Mouse (Mus musculus) ES-Bruce4 (cell line): ENCODE measurements around the gene Dnajb12. TPM values are rescaled to one million over a fixed set of nuclear protein-coding genes. Genes with fewer than 3 reads are reported as not detected.
A peak's percentile ranks its signal among the peaks of the same experiment; 100 is the strongest.

ENCODE experiments used
- H3K27ac ChIP-seq: 2 replicates; pipeline ENCODE4 v1.5.1; 2012; ENCODE audit warnings: low read length, inconsistent platforms; ENCODE audit not compliant: insufficient read depth
- H3K27me3 ChIP-seq: 2 replicates; pipeline ENCODE4 v1.6.1; 2012; ENCODE audit warnings: mild to moderate bottlenecking, low read length, inconsistent platforms; ENCODE audit not compliant: control insufficient read depth, poor library complexity, insufficient read depth, severe bottlenecking
- H3K36me3 ChIP-seq: 2 replicates; pipeline ENCODE4 v1.6.1; 2012; ENCODE audit warnings: inconsistent platforms, mild to moderate bottlenecking, low read length, moderate library complexity; ENCODE audit not compliant: control insufficient read depth, poor library complexity, insufficient read depth, severe bottlenecking
- H3K4me1 ChIP-seq: one replicate; pipeline ENCODE4 v1.8.1; 2011; ENCODE audit warnings: low read length; ENCODE audit not compliant: control insufficient read depth, insufficient read depth
- H3K4me3 ChIP-seq: 2 replicates; pipeline ENCODE4 v1.5.1; 2011; ENCODE audit warnings: low read depth, mild to moderate bottlenecking, low read length
- H3K9ac ChIP-seq: 2 replicates; pipeline ENCODE4 v1.6.1; 2012; ENCODE audit warnings: low read depth, mild to moderate bottlenecking, inconsistent platforms; ENCODE audit not compliant: poor library complexity, severe bottlenecking
- H3K9me3 ChIP-seq: replicated peaks from 2 replicates; pipeline ENCODE4 v1.6.1; 2012; ENCODE audit warnings: mild to moderate bottlenecking, low read length, inconsistent platforms; ENCODE audit not compliant: control insufficient read depth, poor library complexity, insufficient read depth, severe bottlenecking
- CTCF ChIP-seq: IDR thresholded peaks from one replicate; pipeline ENCODE4 v1.8.1; 2011; ENCODE audit warnings: low read depth, low read length
- EP300 ChIP-seq: IDR thresholded peaks from 2 replicates; pipeline ENCODE4 v1.6.1; 2011; ENCODE audit warnings: low read depth, low read length; ENCODE audit not compliant: insufficient read depth
- POLR2A ChIP-seq: IDR thresholded peaks from one replicate; pipeline ENCODE4 v1.8.1; 2011; ENCODE audit warnings: low read length; ENCODE audit not compliant: insufficient read depth
- polyA plus RNA-seq: library from polyadenylated mRNA; stranded (reverse); fragments of >200 nt; gene quantifications from 2 replicates; pipeline ENCODE4 v1.2.4, GENCODE M21; 2011; ENCODE audit warnings: low read depth; ENCODE audit not compliant: missing spikeins, insufficient read depth, insufficient read length

The Dnajb12 gene
- polyA plus RNA-seq, 1 experiment: 29.3 TPM

DNA sequence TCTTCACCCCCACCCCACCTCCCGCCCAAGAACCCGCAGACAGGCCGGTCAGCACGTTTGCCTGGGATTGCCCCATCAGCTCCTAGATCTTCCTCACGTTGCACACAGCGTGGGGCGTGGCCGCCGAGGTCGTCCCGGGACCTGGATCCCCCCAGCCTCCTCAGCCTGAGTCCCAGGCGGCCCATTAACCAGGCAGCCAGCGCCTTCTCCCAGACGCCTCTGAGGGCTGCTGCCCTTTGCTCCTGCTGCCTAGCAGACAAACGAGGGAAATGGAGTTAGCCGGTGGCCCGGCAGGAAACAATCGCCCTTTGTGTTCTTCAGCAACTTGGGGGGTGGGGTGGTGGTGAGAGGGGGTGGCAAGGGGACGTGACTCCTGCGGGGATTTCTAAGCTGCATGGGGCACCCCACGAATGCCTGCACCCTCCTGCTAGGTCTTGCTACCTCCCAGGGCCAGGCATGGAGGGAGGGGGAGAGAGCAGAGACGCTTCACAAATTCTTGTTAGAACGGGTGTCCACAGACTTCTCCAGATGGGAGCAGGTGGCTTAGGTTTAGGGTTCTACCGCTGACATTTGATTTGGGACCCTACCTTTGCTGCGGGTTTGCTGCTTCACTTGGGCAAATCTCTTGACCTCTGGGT lies 32.3 kb downstream of the Dnajb12 start:
- Histone ChIP-seq H3K9me3 (no peaks in the 10 kb centered on the region), H3K27me3 (no peaks in the 10 kb centered on the region), H3K36me3 (no peaks in the 10 kb centered on the region), H3K4me3 (peak overlapping the region; percentile 16), H3K4me1 (peaks cover 15% of the 10 kb centered on the region), H3K27ac (no peak overlapping the region), H3K9ac (peak overlapping the region; percentile 20)
- TF ChIP-seq CTCF: no peak
- no peak for TF ChIP-seq POLR2A
- TF ChIP-seq EP300: no peak; the same call in none of the 2 replicates

DNA sequence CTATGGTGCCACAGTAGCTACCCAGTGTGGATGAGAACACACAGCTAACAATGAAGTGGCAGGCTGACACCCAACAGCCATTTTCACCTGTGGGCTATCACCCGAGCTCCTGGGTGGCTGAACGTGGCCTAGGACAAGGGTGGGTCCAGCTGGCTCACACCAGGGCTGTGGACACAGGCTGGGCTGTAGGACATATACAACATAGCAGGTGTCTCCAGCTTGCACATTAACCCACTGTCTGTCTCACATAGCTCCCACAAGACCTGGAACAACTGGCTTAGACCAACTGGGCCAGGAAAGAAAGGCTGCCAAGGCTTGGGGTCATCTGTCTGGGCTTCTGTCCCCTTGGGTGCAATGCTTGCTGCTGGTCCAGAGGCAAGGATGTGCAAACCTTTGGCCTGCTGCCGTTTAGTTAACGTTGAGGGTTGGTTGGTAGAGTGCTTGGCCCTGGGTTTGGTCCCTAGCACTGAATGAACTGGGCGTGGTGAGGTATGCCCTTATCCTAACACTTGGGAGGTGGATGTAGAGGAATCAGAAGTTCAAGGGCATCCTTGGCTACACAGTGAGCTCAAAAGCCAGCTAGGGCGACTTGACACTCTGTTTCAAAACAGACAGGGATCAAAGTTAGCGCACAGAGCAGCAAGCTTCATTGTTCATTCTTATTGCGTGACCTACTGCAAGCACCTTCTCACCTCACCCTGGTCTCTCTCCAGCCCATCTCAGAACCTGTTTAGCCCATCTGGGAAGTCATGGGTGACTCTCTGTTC lies 36.0 kb downstream of the Dnajb12 start:
- Histone ChIP-seq H3K27ac (0 out of 2 replicates have a peak overlapping the region, but pooled peaks have one; percentile 16), H3K9ac (no peak overlapping the region), H3K4me3 (no peak overlapping the region), H3K36me3 (no peaks in the 10 kb centered on the region), H3K27me3 (no peaks in the 10 kb centered on the region), H3K4me1 (peaks cover 12% of the 10 kb centered on the region), H3K9me3 (no peaks in the 10 kb centered on the region)
- TF ChIP-seq CTCF (no peak), POLR2A (no peak), EP300 (no peak)

DNA sequence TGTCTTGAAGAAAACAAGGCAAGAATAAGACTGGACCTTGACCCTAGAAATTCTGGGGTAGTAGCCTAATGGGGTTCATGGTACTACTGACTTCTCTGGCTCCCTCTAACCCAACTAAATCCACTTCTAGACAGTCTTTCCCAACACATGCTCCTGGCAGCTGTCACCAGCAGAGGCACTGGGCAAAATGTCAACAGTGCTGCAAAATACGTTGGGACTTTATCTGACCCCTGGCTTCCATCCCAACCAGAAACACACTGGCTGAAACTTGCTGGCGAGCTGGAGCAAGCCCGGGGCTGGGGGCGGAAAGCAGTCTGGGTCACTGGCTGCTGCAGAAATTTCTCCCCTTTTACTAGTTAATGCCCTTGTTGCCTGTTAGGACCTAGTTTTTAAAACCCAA lies 36.8 kb downstream of the Dnajb12 start:
- Histone ChIP-seq H3K27me3 (no peaks in the 10 kb centered on the region), H3K9ac (peak overlapping the region; percentile 56; the same call in 1 of the 2 replicates), H3K9me3 (no peaks in the 10 kb centered on the region), H3K36me3 (no peaks in the 10 kb centered on the region), H3K27ac (peak overlapping the region; percentile 27), H3K4me3 (no peak overlapping the region), H3K4me1 (peaks cover 12% of the 10 kb centered on the region)
- no peak for TF ChIP-seq EP300
- TF ChIP-seq POLR2A: no peak
- no peak for TF ChIP-seq CTCF

DNA sequence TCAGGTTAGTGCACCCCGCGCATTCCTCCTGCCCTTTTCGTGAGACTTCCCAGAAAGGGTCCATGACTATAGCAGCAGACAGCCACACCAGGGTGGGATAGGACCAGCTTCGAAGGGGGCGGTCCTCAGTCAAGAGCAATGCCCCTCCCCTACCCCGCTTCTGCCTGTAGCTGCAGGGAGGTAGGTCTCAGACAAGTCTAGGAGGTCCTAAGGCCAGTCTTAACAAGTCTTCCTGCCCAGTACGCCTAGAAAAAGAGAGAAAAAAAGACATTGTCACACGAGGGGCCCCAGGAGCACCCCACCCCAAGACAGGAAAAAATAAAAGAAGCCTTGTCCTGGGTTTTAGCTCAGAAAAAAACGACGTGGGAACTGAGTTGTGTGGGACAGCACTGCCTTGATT lies 37.3 kb downstream of the Dnajb12 start:
- TF ChIP-seq POLR2A (peak; percentile 65), EP300 (peak; percentile 56; the same call in 1 of the 2 replicates), CTCF (no peak)
- Histone ChIP-seq H3K4me1 (peaks cover 12% of the 10 kb centered on the region), H3K36me3 (no peaks in the 10 kb centered on the region), H3K4me3 (peak overlapping the region; percentile 7; the same call in 1 of the 2 replicates), H3K27me3 (no peaks in the 10 kb centered on the region), H3K27ac (peak overlapping the region; percentile 73; the same call in 1 of the 2 replicates), H3K9ac (peak overlapping the region; percentile 56; the same call in 1 of the 2 replicates), H3K9me3 (no peaks in the 10 kb centered on the region)

DNA sequence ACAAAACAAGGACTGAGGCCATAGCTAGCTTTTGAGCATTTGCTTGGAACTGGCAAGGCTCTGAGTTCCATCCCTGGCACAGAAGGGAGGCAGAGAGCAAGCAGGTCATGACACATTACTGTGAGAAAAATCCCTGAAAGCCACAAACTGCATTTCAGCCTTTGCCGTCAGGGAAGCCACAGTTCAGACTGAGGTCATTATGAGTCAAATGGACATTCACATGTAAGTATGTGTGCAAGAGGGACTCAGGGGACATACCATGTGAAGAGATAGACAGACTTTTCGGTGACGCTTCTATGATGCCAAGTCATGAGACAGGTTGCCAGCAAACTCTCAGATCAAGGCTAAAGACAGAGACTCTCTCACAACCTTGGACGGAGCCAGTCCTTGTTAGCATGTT lies 38.8 kb downstream of the Dnajb12 start:
- H3K4me1 ChIP-seq: peaks cover 8% of the 10 kb centered on the region

More for the DNA sequence above, 38.8 kb downstream of the Dnajb12 start:
- no peak overlapping the region for H3K4me3 ChIP-seq
- no peaks in the 10 kb centered on the region for H3K9me3 ChIP-seq
- no peaks in the 10 kb centered on the region for H3K27me3 ChIP-seq
- no peak overlapping the region for H3K27ac ChIP-seq
- no peak overlapping the region for H3K9ac ChIP-seq
- TF ChIP-seq POLR2A: no peak
- no peak for TF ChIP-seq EP300
- no peak for TF ChIP-seq CTCF
- H3K36me3 ChIP-seq: no peaks in the 10 kb centered on the region
